Mouse (Mus musculus) thymus, adult 18-20 months (tissue): ENCODE data around the gene Rnf187.
A peak's percentile ranks its signal among the peaks of the same experiment; 100 is the strongest.

ENCODE experiments used
- DNase-seq, 2 experiments: peaks; one replicate each; pipeline ENCODE4 v3.0.0; 2022; ENCODE audit warnings: mixed read lengths in 2 of 2

Gene Rnf187

DNA sequence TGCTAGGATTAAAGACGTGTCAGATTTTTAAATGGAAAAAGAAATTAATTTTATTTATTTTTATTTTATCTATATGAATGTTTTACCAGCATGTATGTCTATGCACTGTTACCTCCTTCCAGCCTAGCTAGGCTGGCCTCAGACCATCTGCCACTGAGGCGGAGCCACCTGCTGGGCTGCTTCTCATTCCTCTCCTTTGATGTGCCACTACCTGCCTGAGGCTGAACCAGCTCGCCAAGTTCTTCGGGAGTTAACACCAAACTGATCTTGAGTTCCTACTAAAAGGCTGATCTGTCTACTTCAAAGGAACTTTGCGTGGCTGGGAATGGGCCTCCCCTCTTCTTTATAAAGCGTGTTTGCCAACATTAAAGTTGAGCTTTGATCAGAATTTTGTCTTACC is 44.3 kb downstream of the Rnf187 start:
- DNase-seq: peak; percentile 43 to 44

DNA sequence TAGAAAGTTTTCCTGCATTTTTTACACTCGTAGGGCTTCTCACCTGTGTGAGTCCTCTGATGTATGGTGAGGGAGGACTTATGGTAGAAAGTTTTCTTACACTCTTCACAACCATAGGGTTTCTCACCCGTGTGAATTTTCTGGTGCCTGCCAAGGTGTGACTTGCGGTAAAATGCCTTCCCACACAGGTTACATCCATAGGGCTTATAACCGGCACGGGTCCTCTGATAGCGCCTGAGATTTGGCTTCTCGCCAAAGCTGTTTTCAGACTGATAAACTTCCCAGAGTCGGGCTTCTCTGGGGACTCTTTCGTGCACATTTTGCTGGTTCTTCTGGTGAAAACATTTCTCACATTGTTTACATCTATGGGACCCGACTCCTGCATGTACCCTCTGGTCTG is 48.2 kb downstream of the Rnf187 start:
- DNase-seq: no peak

DNA sequence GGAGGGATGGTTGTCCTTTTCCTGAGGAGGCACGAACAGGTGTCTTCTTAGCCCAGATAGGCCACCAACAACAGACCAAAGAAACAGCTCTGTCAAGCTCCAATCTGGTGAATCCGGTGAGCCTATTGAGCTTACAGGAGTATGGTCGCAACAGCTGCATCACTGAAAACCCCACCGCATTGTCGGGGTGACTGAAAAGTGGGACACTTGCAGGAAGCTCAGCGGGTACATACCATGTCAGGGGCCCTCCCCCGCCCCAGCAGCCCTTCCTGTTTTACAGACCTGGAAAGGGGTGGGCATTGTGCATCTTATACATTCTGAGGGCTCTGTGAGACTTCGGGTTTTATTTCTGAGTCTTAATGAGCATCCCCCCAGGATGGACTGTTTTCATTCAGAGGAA is 55.0 kb downstream of the Rnf187 start:
- DNase-seq: peak; percentile 84 to 91
